10 mouse cellular contexts compared by ENCODE assay signal in genomic region chrX:111537859-111538258, GRCm38 (mm10). TPM values are rescaled to one million over a fixed set of nuclear protein-coding genes. Genes with fewer than 3 reads are reported as not detected.
DNase-seq lines count a peak whose midpoint lies in the region; ATAC-seq and TF ChIP-seq lines count a peak whose summit lies in the region.
"Had no signal": no experiment of that assay in that cellular context is flagged by ENCODE, and none has a peak within 500 bp of the region (broad histone marks: within the 10 kb centered on the region; RNA-seq: fewer than 3 reads in every experiment).

TSS of gene Rps6ka6 (minus strand) at chrX:111537959.

- H3K4me2 ChIP-seq in stomach, embryonic 14.5 days (replicated peaks; ENCODE audit: low read depth, low read length), result no peak within 1 kb of the TSS
- H3K4me2 ChIP-seq in stomach, postnatal 0 days (replicated peaks; ENCODE audit: low read depth), result no peak within 1 kb of the TSS
- no peak within 1 kb of the TSS for H3K4me2 ChIP-seq in forebrain, postnatal 0 days (ENCODE audit: low read depth)
- no peak within 1 kb of the TSS for H3K4me2 ChIP-seq in limb, embryonic 15.5 days
- H3K4me2 ChIP-seq: liver, embryonic 15.5 days had no signal

- no peak for TF ChIP-seq EP300 in stomach, postnatal 0 days (optimal IDR thresholded peaks at IDR 0.05)

- no peaks in the 10 kb centered on the region for H3K4me1 ChIP-seq in stomach, embryonic 14.5 days (ENCODE audit: control insufficient read depth, insufficient read depth, low read length)
- no peaks in the 10 kb centered on the region for H3K4me1 ChIP-seq in stomach, postnatal 0 days (replicated peaks; ENCODE audit: control insufficient read depth, insufficient read depth)
- H3K4me1 ChIP-seq in forebrain, postnatal 0 days (ENCODE audit: insufficient read depth), result no peaks in the 10 kb centered on the region
- no peaks in the 10 kb centered on the region for H3K4me1 ChIP-seq in limb, embryonic 15.5 days
- H3K4me1 ChIP-seq: liver, embryonic 15.5 days had no signal

- no peaks in the 10 kb centered on the region for H3K9me3 ChIP-seq in stomach, embryonic 14.5 days (ENCODE audit: control insufficient read depth, low read depth, low read length)
- H3K9me3 ChIP-seq in stomach, postnatal 0 days (ENCODE audit: control insufficient read depth, low read length), result no peaks in the 10 kb centered on the region
- H3K9me3 ChIP-seq in forebrain, postnatal 0 days (ENCODE audit: low read length), result no peaks in the 10 kb centered on the region
- no peaks in the 10 kb centered on the region for H3K9me3 ChIP-seq in limb, embryonic 15.5 days
- H3K9me3 ChIP-seq: liver, embryonic 15.5 days had no signal

- DNase-seq in stomach, postnatal 0 days (ENCODE audit: low spot score), result no peak
- no peak for DNase-seq in forebrain, postnatal 0 days
- no peak for DNase-seq in adrenal gland, adult 8-10 months
- DNase-seq in testis, postnatal 10 days (ENCODE audit: low spot score), result no peak
- DNase-seq: adrenal gland, postnatal 36 days; kidney, adult 8-10 months had no signal

- no peak within 1 kb of the TSS for H3K4me3 ChIP-seq in stomach, embryonic 14.5 days (ENCODE audit: low read depth, low read length)
- no peak within 1 kb of the TSS for H3K4me3 ChIP-seq in stomach, postnatal 0 days (ENCODE audit: low read depth, low read length)
- H3K4me3 ChIP-seq in forebrain, postnatal 0 days (ENCODE audit: low read depth, low read length), result no peak within 1 kb of the TSS
- no peak within 1 kb of the TSS for H3K4me3 ChIP-seq in limb, embryonic 15.5 days
- H3K4me3 ChIP-seq: liver, embryonic 15.5 days had no signal

- H3K27me3 ChIP-seq in stomach, embryonic 14.5 days (ENCODE audit: control insufficient read depth, insufficient read depth, low read length), result no peaks in the 10 kb centered on the region
- H3K27me3 ChIP-seq in stomach, postnatal 0 days (ENCODE audit: control insufficient read depth, insufficient read depth, low read length), result no peaks in the 10 kb centered on the region
- no peaks in the 10 kb centered on the region for H3K27me3 ChIP-seq in forebrain, postnatal 0 days (ENCODE audit: insufficient read depth, low read length)
- no peaks in the 10 kb centered on the region for H3K27me3 ChIP-seq in limb, embryonic 15.5 days
- H3K27me3 ChIP-seq: liver, embryonic 15.5 days had no signal

- no peak for ATAC-seq in stomach, embryonic 14.5 days (ENCODE audit: insufficient number of reproducible peaks, insufficient read depth, low FRiP score, low read depth)
- ATAC-seq in stomach, postnatal 0 days (ENCODE audit: low FRiP score, low TSS enrichment), result no peak
- ATAC-seq in forebrain, postnatal 0 days, result no peak
- no peak for ATAC-seq in limb, embryonic 15.5 days (ENCODE audit: insufficient number of reproducible peaks, low FRiP score, low TSS enrichment, low read depth)
- ATAC-seq in megakaryocyte-erythroid progenitor cell, adult 5-6 weeks (replicated peaks; ENCODE audit: low FRiP score, low TSS enrichment, poor library complexity, severe bottlenecking), result no peak

- WGBS in stomach, embryonic 14.5 days, result 63% methylated on average over 10 of the region's 10 CpGs
- 58% methylated on average over 10 of the region's 10 CpGs for WGBS in stomach, postnatal 0 days
- 78% methylated on average over 10 of the region's 10 CpGs for WGBS in forebrain, postnatal 0 days
- 63% methylated on average over 10 of the region's 10 CpGs for WGBS in limb, embryonic 15.5 days

- no peak for TF ChIP-seq CTCF in stomach, postnatal 0 days (IDR thresholded peaks at IDR 0.05; ENCODE audit: low read depth)
- no peak for TF ChIP-seq CTCF in forebrain, postnatal 0 days (IDR thresholded peaks at IDR 0.05; ENCODE audit: low read depth)

- no peak within 1 kb of the TSS for H3K9ac ChIP-seq in stomach, embryonic 14.5 days (replicated peaks; ENCODE audit: low read depth, low read length)
- no peak within 1 kb of the TSS for H3K9ac ChIP-seq in stomach, postnatal 0 days (ENCODE audit: low read length)
- no peak within 1 kb of the TSS for H3K9ac ChIP-seq in forebrain, postnatal 0 days
- no peak within 1 kb of the TSS for H3K9ac ChIP-seq in limb, embryonic 15.5 days
- H3K9ac ChIP-seq: liver, embryonic 15.5 days had no signal

- no peak within 1 kb of the TSS for H3K27ac ChIP-seq in stomach, embryonic 14.5 days (ENCODE audit: low read length)
- H3K27ac ChIP-seq in stomach, postnatal 0 days (replicated peaks), result no peak within 1 kb of the TSS
- H3K27ac ChIP-seq in forebrain, postnatal 0 days (ENCODE audit: low read depth, low read length), result no peak within 1 kb of the TSS
- H3K27ac ChIP-seq in limb, embryonic 15.5 days, result no peak within 1 kb of the TSS
- H3K27ac ChIP-seq: liver, embryonic 15.5 days had no signal

- H3K36me3 ChIP-seq in stomach, embryonic 14.5 days (ENCODE audit: control insufficient read depth, insufficient read depth, low read length), result no peaks in the 10 kb centered on the region
- no peaks in the 10 kb centered on the region for H3K36me3 ChIP-seq in stomach, postnatal 0 days (ENCODE audit: control insufficient read depth, insufficient read depth, low read length)
- no peaks in the 10 kb centered on the region for H3K36me3 ChIP-seq in forebrain, postnatal 0 days (ENCODE audit: insufficient read depth)
- no peaks in the 10 kb centered on the region for H3K36me3 ChIP-seq in limb, embryonic 15.5 days
- H3K36me3 ChIP-seq: liver, embryonic 15.5 days had no signal

RNA-seq across cellular contexts. Expression of gene Rps6ka6, which starts in this region (rescaled TPM):
- 26.0 and 26.5 TPM in 2 replicates for polyA plus RNA-seq in stomach, embryonic 14.5 days (2014; fragmentation: Nextera tagmentation; extraction: Ambion mirVana)
- polyA plus RNA-seq in stomach, postnatal 0 days (2015; fragmentation: Nextera tagmentation; extraction: Ambion mirVana), result 6.4 and 6.7 TPM in 2 replicates
- 37.3 and 55.2 TPM in 2 replicates for total RNA-seq in forebrain, postnatal 0 days (2014; rRNA removed)
- polyA plus RNA-seq in forebrain, postnatal 0 days (2015; fragmentation: Nextera tagmentation; extraction: Ambion mirVana), result 15.8 and 17.6 TPM in 2 replicates
- 14.4 and 16.0 TPM in 2 replicates for polyA plus RNA-seq in limb, embryonic 15.5 days (2015; fragmentation: Nextera tagmentation; extraction: Ambion mirVana)
- total RNA-seq in adrenal gland, adult 8-10 months (2022), result 1 to 10 TPM; 1.8 to 2.7 (median 2.1) TPM
- 0.42 TPM in 1 of 2 replicates, not detected in the other for total RNA-seq in megakaryocyte-erythroid progenitor cell, adult 5-6 weeks (2014; fragmentation: Nextera tagmentation)
- total RNA-seq in megakaryocyte-erythroid progenitor cell, adult 5-6 weeks (2017), result 1.0 and 2.7 TPM in 2 replicates

Comparison
In these comparisons a context has a peak if more than half of its experiments do, and no peak if none do; other contexts are left out.
1. RNA of gene Rps6ka6 (total RNA-seq): 37.3 to 55.2 TPM in forebrain, postnatal 0 days; 1.8 to 2.7 TPM in adrenal gland, adult 8-10 months and 0.42 to 2.7 TPM in megakaryocyte-erythroid progenitor cell, adult 5-6 weeks; every median in the first group is over 10 times any median in the second.